Mouse (Mus musculus) lung, postnatal 0 days (tissue): ENCODE data around the gene Fam171b. TPM values are rescaled to one million over a fixed set of nuclear protein-coding genes. Genes with fewer than 3 reads are reported as not detected.
A peak's percentile ranks its signal among the peaks of the same experiment; 100 is the strongest.

Experiments used
- ATAC-seq: fragments of 200-750 bp; cut with Nextera tagmentation; 2 replicates; pipeline ENCODE4 v1.8.0; 2017; ENCODE audit warnings: moderate library complexity
- DNase-seq: peaks from one replicate; pipeline ENCODE4 v3.0.0-alpha.2; 2016; ENCODE audit warnings: low spot score
- H3K27ac ChIP-seq: fragments of 300-500 bp; sonication (generic); 2 replicates; pipeline ENCODE4 v1.5.1; 2014; ENCODE audit warnings: antibody characterized with exemption, mild to moderate bottlenecking, low read length, mixed read lengths
- H3K27me3 ChIP-seq: fragments of 300-500 bp; sonication (generic); replicated peaks from 2 replicates; pipeline ENCODE4 v1.6.1; 2014; ENCODE audit warnings: low read length, mixed read lengths; ENCODE audit not compliant: insufficient read depth
- H3K36me3 ChIP-seq: fragments of 300-500 bp; sonication (generic); 2 replicates; pipeline ENCODE4 v1.6.1; 2014; ENCODE audit warnings: low read length, mixed read lengths; ENCODE audit not compliant: insufficient read depth
- H3K4me1 ChIP-seq: fragments of 300-500 bp; sonication (generic); 2 replicates; pipeline ENCODE4 v1.6.1; 2014; ENCODE audit warnings: antibody characterized with exemption, low read depth, low read length, mixed read lengths; ENCODE audit not compliant: insufficient read depth
- H3K4me2 ChIP-seq: fragments of 300-500 bp; sonication (generic); replicated peaks from 2 replicates; pipeline ENCODE4 v1.6.1; 2014; ENCODE audit warnings: low read depth, mild to moderate bottlenecking, low read length, moderate library complexity, mixed read lengths
- H3K4me3 ChIP-seq: fragments of 300-500 bp; sonication (generic); 2 replicates; pipeline ENCODE4 v1.5.1; 2014; ENCODE audit warnings: low read depth, low read length
- H3K9ac ChIP-seq: fragments of 300-500 bp; sonication (generic); replicated peaks from 2 replicates; pipeline ENCODE4 v1.6.1; 2014; ENCODE audit warnings: low read depth, mild to moderate bottlenecking
- H3K9me3 ChIP-seq: fragments of 300-500 bp; sonication (generic); 2 replicates; pipeline ENCODE4 v1.6.1; 2016; ENCODE audit warnings: low read length, mixed read lengths
- CTCF ChIP-seq: IDR thresholded peaks from 2 replicates; pipeline ENCODE4 v1.5.1; 2016; ENCODE audit warnings: antibody characterized with exemption, mild to moderate bottlenecking
- EP300 ChIP-seq: IDR thresholded peaks from 2 replicates; pipeline ENCODE4 v1.6.1; 2016; ENCODE audit warnings: antibody characterized with exemption, mild to moderate bottlenecking, control low read depth
- WGBS: fragments of 180-500 bp; shearing (Covaris S2); extraction: QIAGEN DNeasy Blood & Tissue Kit; methylation state at CpG from one replicate; pipeline ENCODE4 v1.1.7; 2014; 5-methylcytosine and 5-hydroxymethylcytosine counted together
- polyA plus RNA-seq: library from polyadenylated mRNA; unstranded; fragments of >200 nt; fragmentation: Nextera tagmentation; extraction: Ambion mirVana; gene quantifications from 2 replicates; pipeline ENCODE4 v1.2.1, GENCODE M21; 2015

Fam171b gene
- polyA plus RNA-seq, 1 experiment from 2014 or later, result 0.29 TPM

DNA sequence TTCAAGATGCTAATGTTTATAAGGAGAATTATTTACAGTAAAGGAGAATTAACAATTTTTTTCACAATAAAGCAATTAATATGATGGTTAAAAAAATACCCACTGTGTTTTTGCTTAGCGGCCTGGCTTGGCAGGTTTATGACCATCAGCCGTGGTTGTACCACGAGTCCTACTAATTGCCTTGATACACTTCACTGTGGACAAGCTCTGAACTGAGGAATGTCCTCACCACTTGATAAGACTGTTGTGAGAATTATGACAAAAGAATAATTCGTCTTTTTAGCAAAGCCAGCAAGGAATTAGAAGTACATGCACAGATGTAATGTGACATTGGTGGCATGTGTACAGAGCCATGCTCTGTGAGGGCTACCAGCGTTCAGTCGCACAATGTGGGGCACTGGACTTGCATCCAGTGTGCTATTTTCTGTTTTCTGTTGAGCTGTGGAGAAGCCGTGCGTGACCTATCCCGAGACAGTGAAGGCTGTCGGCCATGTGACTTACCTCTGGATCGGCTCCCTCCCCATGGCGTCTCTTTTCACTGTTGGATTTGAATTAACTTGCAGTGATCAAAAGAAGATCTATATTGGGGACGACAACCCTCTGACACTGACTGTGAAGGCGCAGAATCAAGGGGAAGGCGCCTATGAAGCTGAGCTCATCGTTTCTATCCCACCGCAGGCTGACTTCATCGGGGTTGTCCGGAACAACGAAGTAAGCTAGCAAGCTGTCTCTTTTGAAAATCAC, 20.9 kb upstream of the Fam171b start:
- Histone ChIP-seq H3K4me3 (no peak overlapping the region), H3K27ac (no peak overlapping the region), H3K36me3 (peaks cover 48% of the 10 kb centered on the region), H3K9me3 (no peaks in the 10 kb centered on the region; the same call in 1 of the 2 replicates), H3K27me3 (no peaks in the 10 kb centered on the region), H3K4me2 (no peak overlapping the region), H3K9ac (no peak overlapping the region), H3K4me1 (no peaks in the 10 kb centered on the region)
- ATAC-seq, result no peak
- WGBS, result 92% methylated on average over 20 of the region's 20 CpGs
- TF ChIP-seq EP300 (no peak), CTCF (no peak)
- no peak for DNase-seq

GRCm38 (mm10) chr2:83792102-83792501, 20.3 kb upstream of the Fam171b start:
- Histone ChIP-seq H3K9ac (no peak overlapping the region), H3K9me3 (no peaks in the 10 kb centered on the region; the same call in 1 of the 2 replicates), H3K27ac (no peak overlapping the region), H3K27me3 (no peaks in the 10 kb centered on the region), H3K4me1 (no peaks in the 10 kb centered on the region), H3K4me2 (no peak overlapping the region), H3K36me3 (peaks cover 51% of the 10 kb centered on the region), H3K4me3 (no peak overlapping the region)
- no peak for ATAC-seq
- TF ChIP-seq EP300 (no peak), CTCF (no peak)
- WGBS, result 91% methylated on average over 4 of the region's 4 CpGs
- DNase-seq, result no peak

DNA sequence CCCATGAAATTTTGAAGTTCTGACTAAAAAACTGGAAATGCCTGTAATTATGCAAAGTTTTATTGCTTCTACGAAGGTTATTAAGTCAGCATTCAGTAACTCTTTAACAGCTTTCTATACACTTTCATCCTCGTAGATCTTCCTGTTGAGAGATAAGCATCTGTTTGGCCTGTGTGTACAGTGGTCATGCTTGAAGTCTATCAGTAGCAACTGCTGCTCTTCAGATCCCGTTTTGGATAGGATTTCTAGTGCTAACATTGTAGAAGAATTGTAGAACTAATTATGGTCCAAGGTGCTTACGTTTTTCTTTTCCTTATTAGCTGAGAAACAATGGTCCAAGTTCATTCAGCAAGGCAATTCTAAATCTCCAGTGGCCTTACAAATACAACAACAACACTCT, 16.7 kb upstream of the Fam171b start:
- H3K36me3 ChIP-seq, result peaks cover 55% of the 10 kb centered on the region
- ATAC-seq (no peak), DNase-seq (no peak)
- no peak overlapping the region for H3K9ac ChIP-seq
- no peaks in the 10 kb centered on the region for H3K27me3 ChIP-seq
- 70% methylated on average over 4 of the region's 4 CpGs for WGBS
- H3K4me1 ChIP-seq, result no peaks in the 10 kb centered on the region
- no peaks in the 10 kb centered on the region for H3K9me3 ChIP-seq
- H3K27ac ChIP-seq, result no peak overlapping the region
- no peak overlapping the region for H3K4me3 ChIP-seq
- TF ChIP-seq EP300, result no peak
- no peak for TF ChIP-seq CTCF
- no peak overlapping the region for H3K4me2 ChIP-seq

- TF ChIP-seq CTCF (no peak), EP300 (no peak)
- 74% methylated on average over 9 of the region's 9 CpGs for WGBS
- no peak for DNase-seq
- no peak for ATAC-seq
- Histone ChIP-seq H3K36me3 (peaks cover 51% of the 10 kb centered on the region), H3K4me1 (no peaks in the 10 kb centered on the region), H3K4me2 (no peak overlapping the region), H3K27ac (no peak overlapping the region), H3K9me3 (no peaks in the 10 kb centered on the region), H3K4me3 (no peak overlapping the region), H3K27me3 (no peaks in the 10 kb centered on the region), H3K9ac (no peak overlapping the region)
These were observed 14.4 kb upstream of the Fam171b start for GRCm38 (mm10) chr2:83797902-83798497.

GRCm38 (mm10) chr2:83813273-83813892, 947 bp downstream of the Fam171b start:
- Histone ChIP-seq H3K27ac (no peak overlapping the region), H3K9ac (no peak overlapping the region), H3K27me3 (no peaks in the 10 kb centered on the region), H3K4me2 (peak overlapping the region; percentile 88), H3K36me3 (no peaks in the 10 kb centered on the region), H3K4me3 (peak overlapping the region; percentile 55), H3K4me1 (peaks cover 3% of the 10 kb centered on the region; the same call in 1 of the 2 replicates), H3K9me3 (no peaks in the 10 kb centered on the region)
- DNase-seq (no peak), ATAC-seq (no peak)
- WGBS, result 13% methylated on average over 10 of the region's 10 CpGs
- TF ChIP-seq EP300 (no peak), CTCF (no peak)

DNA sequence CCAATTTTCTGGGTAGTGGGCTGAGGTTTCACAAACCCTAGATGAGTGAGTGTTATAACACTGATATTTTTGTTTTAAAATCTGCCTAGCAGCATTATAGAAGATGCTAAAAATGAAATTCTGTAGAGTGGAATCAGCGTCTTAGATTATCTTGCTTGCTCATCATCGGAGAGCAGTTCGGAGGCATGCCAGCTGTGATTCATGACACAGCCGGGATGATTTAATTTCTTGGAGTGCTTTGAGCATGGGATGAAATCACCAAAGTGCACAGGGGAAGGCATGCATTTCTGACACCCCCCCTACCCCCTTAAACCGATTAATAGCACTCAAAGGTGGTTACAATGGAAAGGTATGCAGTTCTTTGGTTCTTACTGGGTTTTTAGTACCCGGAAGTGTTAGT, 1.6 kb downstream of the Fam171b start:
- no peak overlapping the region for H3K4me2 ChIP-seq
- H3K9ac ChIP-seq, result no peak overlapping the region
- no peaks in the 10 kb centered on the region for H3K9me3 ChIP-seq
- H3K36me3 ChIP-seq, result no peaks in the 10 kb centered on the region
- DNase-seq, result no peak
- ATAC-seq, result no peak
- WGBS, result 53% methylated on average over 6 of the region's 6 CpGs
- peaks cover 3% of the 10 kb centered on the region; the same call in 1 of the 2 replicates for H3K4me1 ChIP-seq
- H3K27ac ChIP-seq, result no peak overlapping the region
- H3K4me3 ChIP-seq, result no peak overlapping the region
- no peaks in the 10 kb centered on the region for H3K27me3 ChIP-seq
- TF ChIP-seq CTCF, result no peak
- no peak for TF ChIP-seq EP300
